Mouse (Mus musculus) bone marrow macrophage, adult 2 months (primary cell): ENCODE results near the gene Tpra1.

Source experiments
- CTCF ChIP-seq: IDR thresholded peaks from 2 replicates; pipeline ENCODE4 v1.5.1; 2012; ENCODE audit warnings: low read depth, mild to moderate bottlenecking, low read length, moderate library complexity
- POLR2A ChIP-seq: IDR thresholded peaks from 2 replicates; pipeline ENCODE4 v1.6.1; 2012; ENCODE audit warnings: mild to moderate bottlenecking, low read depth, low read length, borderline replicate concordance

- TF ChIP-seq POLR2A (no peak), CTCF (no peak)
Observed at GRCm38 (mm10) chr6:88934132-88934531, 32.1 kb downstream of the Tpra1 start.
